Mouse (Mus musculus) CH12.LX (cell line): ENCODE data around the gene Wdr26. TPM values are rescaled to one million over a fixed set of nuclear protein-coding genes. Genes with fewer than 3 reads are reported as not detected.

Experiments
- DNase-seq: peaks from one replicate; pipeline ENCODE4 v3.0.0-alpha.2; 2013; ENCODE audit errors: extremely low read depth
- H3K27ac ChIP-seq: 2 replicates; pipeline ENCODE4 v1.5.1; 2012; ENCODE audit warnings: low read depth, mild to moderate bottlenecking, control low read depth, moderate library complexity; ENCODE audit not compliant: insufficient read depth
- H3K27me3 ChIP-seq: replicated peaks from 2 replicates; pipeline ENCODE3; 2012; ENCODE audit warnings: inconsistent platforms
- H3K36me3 ChIP-seq, 2 experiments: replicated peaks in 1 of 2; 2 replicates each; pipeline versions ENCODE3 to v1.6.1; 2012; ENCODE audit warnings: inconsistent platforms in 1 of 2, low read length in 1 of 2, mild to moderate bottlenecking in 1 of 2, mixed read lengths in 1 of 2, moderate library complexity in 1 of 2; ENCODE audit not compliant: control insufficient read depth in 1 of 2, insufficient read depth in 1 of 2
- H3K4me1 ChIP-seq, 2 experiments: 2 replicates each; pipeline ENCODE4 v1.6.1; 2012; ENCODE audit warnings: inconsistent platforms in 1 of 2, moderate library complexity in 1 of 2; ENCODE audit not compliant: insufficient read depth in 2 of 2, control insufficient read depth in 1 of 2
- H3K4me2 ChIP-seq: 2 replicates; pipeline ENCODE4 v1.6.1; 2012; ENCODE audit warnings: low read depth, mild to moderate bottlenecking, control low read depth; ENCODE audit not compliant: poor library complexity, insufficient read depth, severe bottlenecking
- H3K4me3 ChIP-seq, 3 experiments: fragments of 150-350 bp in 1 of 3; sonication (generic) in 1 of 3; replicated peaks in 1 of 3; 2 replicates each; pipeline versions ENCODE3 to v1.5.1; 2011 to 2012; ENCODE audit warnings: low read depth in 2 of 3, low read length in 2 of 3, mild to moderate bottlenecking in 2 of 3, moderate library complexity in 2 of 3, control low read depth in 1 of 3, improper control_type of control experiment in 1 of 3, inconsistent platforms in 1 of 3, mixed read lengths in 1 of 3; ENCODE audit not compliant: poor library complexity in 1 of 3
- H3K79me2 ChIP-seq: replicated peaks from 2 replicates; pipeline ENCODE4 v1.6.1; 2012; ENCODE audit warnings: mild to moderate bottlenecking, moderate library complexity; ENCODE audit not compliant: control insufficient read depth, poor library complexity, insufficient read depth, severe bottlenecking; ENCODE audit errors: extremely low read depth
- H3K9ac ChIP-seq: 2 replicates; pipeline ENCODE4 v1.6.1; 2012; ENCODE audit warnings: low read depth, mild to moderate bottlenecking, control low read depth, moderate library complexity; ENCODE audit not compliant: insufficient read depth
- H3K9me3 ChIP-seq: replicated peaks from 2 replicates; pipeline ENCODE3; 2012; ENCODE audit warnings: low read length, inconsistent platforms, mixed read lengths
- CHD1 ChIP-seq: IDR thresholded peaks from 2 replicates; pipeline ENCODE4 v1.6.1; 2012; ENCODE audit warnings: low read depth, low read length, improper control_type of control experiment, inconsistent platforms
- CHD2 ChIP-seq: IDR thresholded peaks from 2 replicates; pipeline ENCODE4 v1.6.1; 2011; ENCODE audit warnings: low read length, improper control_type of control experiment
- E2F4 ChIP-seq: IDR thresholded peaks from 2 replicates; pipeline ENCODE4 v1.6.1; 2011; ENCODE audit warnings: low read depth, low read length, improper control_type of control experiment; ENCODE audit not compliant: insufficient replicate concordance
- ELF1 ChIP-seq: IDR thresholded peaks from 2 replicates; pipeline ENCODE4 v1.6.1; 2014; ENCODE audit warnings: low read depth, mild to moderate bottlenecking, inconsistent platforms, low read length, improper control_type of control experiment
- HCFC1 ChIP-seq: IDR thresholded peaks from 2 replicates; pipeline ENCODE4 v1.6.1; 2012; ENCODE audit warnings: low read depth, mild to moderate bottlenecking, inconsistent platforms, low read length, improper control_type of control experiment
- IRF4 ChIP-seq: IDR thresholded peaks from 2 replicates; pipeline ENCODE4 v1.6.1; 2014; ENCODE audit warnings: low read depth, mild to moderate bottlenecking, inconsistent platforms, low read length, improper control_type of control experiment
- JUN ChIP-seq: IDR thresholded peaks from 2 replicates; pipeline ENCODE4 v1.6.1; 2011; ENCODE audit warnings: low read depth, mild to moderate bottlenecking, low read length, improper control_type of control experiment, moderate library complexity; ENCODE audit not compliant: insufficient read depth
- JUND ChIP-seq: conservative IDR thresholded peaks from 2 replicates; pipeline ENCODE4 v1.6.1; 2011; ENCODE audit warnings: low read depth, low read length, improper control_type of control experiment
- KAT2A ChIP-seq: IDR thresholded peaks from 2 replicates; pipeline ENCODE4 v1.6.1; 2012; ENCODE audit warnings: low read length, improper control_type of control experiment, inconsistent platforms; ENCODE audit not compliant: insufficient replicate concordance
- MAX ChIP-seq: IDR thresholded peaks from 2 replicates; pipeline ENCODE4 v1.6.1; 2011; ENCODE audit warnings: low read length, improper control_type of control experiment
- MAZ ChIP-seq: IDR thresholded peaks from 2 replicates; pipeline ENCODE4 v1.6.1; 2012; ENCODE audit warnings: low read depth, mild to moderate bottlenecking, inconsistent platforms, low read length, improper control_type of control experiment, moderate library complexity
- NRF1 ChIP-seq: IDR thresholded peaks from 2 replicates; pipeline ENCODE4 v1.6.1; 2014; ENCODE audit warnings: low read depth, mild to moderate bottlenecking, inconsistent platforms, low read length, improper control_type of control experiment, moderate library complexity
- PAX5 ChIP-seq: IDR thresholded peaks from 2 replicates; pipeline ENCODE4 v1.6.1; 2012; ENCODE audit warnings: low read length, inconsistent platforms, mixed read lengths
- POLR2A ChIP-seq: IDR thresholded peaks from 2 replicates; pipeline ENCODE4 v1.6.1; 2011; ENCODE audit warnings: low read depth, mild to moderate bottlenecking, improper control_type of control experiment, low read length
- RAD21 ChIP-seq: IDR thresholded peaks from 2 replicates; pipeline ENCODE4 v1.6.1; 2011; ENCODE audit warnings: low read depth, mild to moderate bottlenecking, low read length, improper control_type of control experiment, moderate library complexity
- UBTF ChIP-seq: IDR thresholded peaks from 2 replicates; pipeline ENCODE4 v1.6.1; 2012; ENCODE audit warnings: low read depth, mild to moderate bottlenecking, inconsistent platforms, low read length, improper control_type of control experiment, moderate library complexity
- USF1 ChIP-seq: IDR thresholded peaks from 2 replicates; pipeline ENCODE4 v1.6.1; 2014; ENCODE audit warnings: low read depth, mild to moderate bottlenecking, inconsistent platforms, low read length, improper control_type of control experiment
- ZKSCAN1 ChIP-seq: IDR thresholded peaks from 2 replicates; pipeline ENCODE4 v1.6.1; 2012; ENCODE audit warnings: low read depth, inconsistent platforms, low read length, improper control_type of control experiment, borderline replicate concordance
- ZMIZ1 ChIP-seq: IDR thresholded peaks from 2 replicates; pipeline ENCODE4 v1.6.1; 2012; ENCODE audit warnings: low read depth, mild to moderate bottlenecking, inconsistent platforms, low read length, improper control_type of control experiment
- ZNF384 ChIP-seq: IDR thresholded peaks from 2 replicates; pipeline ENCODE4 v1.6.1; 2012; ENCODE audit warnings: low read depth, low read length, improper control_type of control experiment, inconsistent platforms
- dilution Hi-C: fragments of 300-500 bp; cut with MboI; formaldehyde crosslinking; loops from 2 replicates; pipeline ENCODE4 v1.14.3; 2020; ENCODE audit warnings: low sequenced_read_pairs; ENCODE audit not compliant: extremely low pct_unique_long_range_greater_than_20kb, extremely low pct_ligation_motif_present
- in situ Hi-C: fragments of 300-500 bp; cut with MboI; formaldehyde crosslinking; loops from 3 replicates; pipeline ENCODE4 v1.14.3; 2019; ENCODE audit warnings: low sequenced_read_pairs, low pct_ligation_motif_present, low pct_unique_long_range_greater_than_20kb, mixed read lengths
- polyA plus RNA-seq: library from polyadenylated mRNA; unstranded; fragments of >175 nt; gene quantifications from 2 replicates; pipeline ENCODE4 v1.2.1, GENCODE M21; 2012; ENCODE audit warnings: low read depth; ENCODE audit not compliant: insufficient read length
- total RNA-seq, 2 experiments: library from RNA; depleted of rRNA; stranded (reverse); fragments of 300-350 nt in 1 of 2; fragments of >200 nt in 1 of 2; gene quantifications; 2 replicates each; pipeline ENCODE4 v1.2.3; 2012 to 2014

Gene Wdr26
- total and polyA plus RNA-seq, 3 experiments: 32.4 to 65.0 (median 34.2) TPM

DNA sequence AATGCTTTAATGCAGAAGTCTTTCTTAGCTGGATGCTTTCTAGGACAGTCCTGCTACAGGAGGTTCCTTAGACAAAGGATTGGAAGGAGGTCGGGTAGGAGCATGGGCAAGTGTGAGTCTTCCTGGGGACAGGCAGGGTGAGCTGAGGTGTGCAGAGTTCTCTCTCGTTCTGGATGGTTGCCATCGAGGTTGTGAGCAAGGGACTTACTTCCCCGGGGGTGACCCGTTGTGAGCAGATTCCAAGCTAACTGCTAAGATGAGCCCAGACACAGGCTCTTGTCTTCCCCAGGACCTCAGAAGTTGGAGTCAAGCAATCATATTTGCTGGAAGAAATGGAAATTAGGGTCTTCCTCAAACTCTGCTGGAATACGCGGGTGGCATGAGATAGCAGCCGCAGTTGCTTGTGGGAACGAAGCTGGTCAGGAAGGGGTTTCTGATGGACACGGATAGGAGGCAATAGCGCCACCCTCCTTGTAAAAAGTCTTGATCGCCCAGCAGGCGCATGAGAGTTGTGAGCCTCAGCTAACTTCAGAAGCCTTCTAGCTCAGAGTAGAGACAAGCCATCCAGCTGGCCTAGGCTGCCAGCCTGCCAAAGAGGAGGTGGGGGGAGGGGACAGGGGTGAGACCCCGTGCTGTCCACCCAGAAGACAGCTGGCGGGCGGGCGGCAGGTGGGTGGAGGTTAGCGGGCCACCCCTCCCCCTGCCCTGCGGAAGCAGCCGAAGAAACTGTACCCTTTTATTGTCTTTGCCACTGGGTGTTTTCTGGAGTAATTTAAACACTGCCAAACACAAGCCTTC lies 44.3 kb upstream of the Wdr26 start (continued):
- TF ChIP-seq ZKSCAN1 (no peak), HCFC1 (no peak), KAT2A (no peak), POLR2A (no peak), PAX5 (no peak), JUND (no peak)

DNA sequence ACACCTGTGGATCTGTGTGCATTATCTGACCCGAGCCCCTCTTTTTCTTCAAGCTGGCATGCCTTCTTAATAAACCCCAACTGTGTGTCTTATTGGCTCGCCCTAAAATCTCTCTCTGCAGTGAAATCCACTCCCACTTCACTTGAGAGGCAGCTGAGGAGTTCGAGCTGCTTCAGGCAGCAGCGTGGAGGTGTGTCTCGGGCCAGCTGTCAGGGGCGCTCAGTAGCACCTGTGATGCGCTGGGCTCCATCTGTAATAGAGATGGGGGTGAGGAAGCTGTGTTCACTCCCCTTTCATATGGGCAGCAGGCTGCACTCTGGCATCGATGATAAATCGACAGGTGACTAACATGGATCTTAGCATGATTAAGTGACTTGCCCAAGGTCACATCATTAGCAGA lies 43.6 kb upstream of the Wdr26 start:
- peak overlapping the region; percentile 71; the same call in 1 of the 2 replicates for H3K9ac ChIP-seq
- no peaks in the 10 kb centered on the region for H3K36me3 ChIP-seq
- no peak overlapping the region for H3K27ac ChIP-seq
- in situ Hi-C loops: no loop called here
- no peaks in the 10 kb centered on the region for H3K27me3 ChIP-seq
- peak overlapping the region in 2 of 3 experiments; percentile 44 to 62 for H3K4me3 ChIP-seq
- TF ChIP-seq JUND (no peak), MAX (no peak), E2F4 (no peak), ZNF384 (no peak), RAD21 (no peak), ZMIZ1 (no peak), CHD1 (no peak), CHD2 (no peak), JUN (no peak), UBTF (no peak), MAZ (no peak), POLR2A (no peak), NRF1 (no peak), IRF4 (no peak), USF1 (no peak), ELF1 (no peak)
- TF ChIP-seq, all 38 proteins: peak for 0
- no peak for DNase-seq
- dilution Hi-C loops: no loop called here
- peaks cover 21 to 54% of the 10 kb centered on the region in 2 experiments for H3K4me1 ChIP-seq
- H3K79me2 ChIP-seq: no peaks in the 10 kb centered on the region
- H3K4me2 ChIP-seq: peak overlapping the region; percentile 89
- H3K9me3 ChIP-seq: no peaks in the 10 kb centered on the region
